Mouse (Mus musculus): Measurements from ENCODE around the gene Dgkg.

DNA sequence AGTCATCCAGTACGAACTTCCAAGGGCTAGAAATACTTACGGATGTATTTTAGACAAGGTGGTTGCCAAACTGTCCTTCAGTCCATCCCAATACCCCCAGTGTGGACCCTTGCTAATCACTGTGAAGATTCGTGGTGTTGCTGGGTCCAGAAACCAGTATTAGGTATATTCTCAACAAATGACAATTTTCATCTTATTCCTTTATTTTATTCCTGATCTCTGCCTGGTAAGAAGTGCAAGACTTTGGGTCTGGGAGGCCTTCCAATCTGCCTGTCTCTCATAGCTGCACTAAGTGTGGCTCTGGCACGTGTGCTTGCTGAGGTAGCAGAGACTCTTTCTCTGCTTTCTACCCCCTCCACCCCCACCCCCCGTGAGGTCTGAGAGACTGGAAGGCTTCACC, 156.5 kb downstream of the Dgkg start:
- TF ChIP-seq CTCF (IDR thresholded peaks at IDR 0.05) (no peak), EP300 (IDR thresholded peaks at IDR 0.05) (no peak)
